Mouse (Mus musculus): ENCODE data around the gene Wfdc21. TPM values are rescaled to one million over a fixed set of nuclear protein-coding genes. Genes with fewer than 3 reads are reported as not detected.
A peak's percentile ranks its signal among the peaks of the same experiment; 100 is the strongest.

Gene Wfdc21
- polyA plus RNA-seq, 1 experiment from 2014 or later, result 1.7 TPM

DNA sequence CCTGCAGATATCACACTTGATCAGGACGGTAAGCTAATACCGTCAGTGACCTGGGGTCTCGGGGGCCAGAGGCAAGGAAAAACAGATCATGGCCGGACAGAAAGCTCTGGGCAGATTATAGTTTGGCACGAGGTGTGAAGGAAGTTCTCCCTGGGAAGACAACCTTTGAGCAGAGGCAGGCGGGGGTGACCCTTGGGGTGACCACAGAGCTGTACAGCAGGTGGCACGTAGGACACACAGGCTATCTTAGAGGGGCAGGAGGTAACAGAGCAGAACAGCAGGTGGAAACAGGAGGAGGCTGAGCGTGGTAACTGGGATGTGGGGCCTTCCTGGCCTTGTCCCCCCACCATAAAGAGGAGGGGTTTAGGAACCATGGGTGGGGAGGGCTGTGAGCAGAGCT is 41.6 kb downstream of the Wfdc21 start:
- Histone ChIP-seq H3K27ac (no peak overlapping the region), H3K9ac (no peak overlapping the region), H3K4me1 (peaks cover 9% of the 10 kb centered on the region; the same call in 1 of the 2 replicates), H3K9me3 (no peaks in the 10 kb centered on the region), H3K4me3 (no peak overlapping the region), H3K4me2 (no peak overlapping the region), H3K27me3 (no peaks in the 10 kb centered on the region), H3K36me3 (peaks cover 3% of the 10 kb centered on the region; the same call in 1 of the 2 replicates)
- ATAC-seq (ENCODE audit: borderline replicate concordance, extremely low read depth, low FRiP score, low TSS enrichment), result no peak
- 73% methylated on average over 8 of the region's 8 CpGs for WGBS

DNA sequence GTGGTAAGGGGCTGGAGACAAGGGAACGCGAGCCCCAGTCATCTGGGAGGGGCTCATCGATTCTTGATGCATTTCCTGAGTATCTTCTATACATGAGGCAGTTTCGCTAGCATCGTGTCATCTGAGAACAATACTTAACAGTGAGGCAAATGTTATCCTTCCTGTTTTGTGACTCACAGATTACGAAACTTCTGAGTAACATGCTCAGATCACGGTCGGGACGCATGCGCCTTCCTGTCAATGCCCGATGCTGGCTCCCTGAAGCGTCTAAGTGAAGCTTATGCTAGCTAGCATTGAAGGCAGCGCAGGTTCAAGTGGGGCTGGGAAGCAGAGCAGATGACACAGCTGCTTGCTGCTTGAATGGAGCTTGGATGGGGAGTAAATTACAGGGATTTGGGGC is 42.5 kb downstream of the Wfdc21 start:
- Histone ChIP-seq H3K4me1 (peaks cover 9% of the 10 kb centered on the region; the same call in 1 of the 2 replicates), H3K4me3 (no peak overlapping the region), H3K27ac (no peak overlapping the region), H3K9ac (no peak overlapping the region), H3K27me3 (no peaks in the 10 kb centered on the region), H3K9me3 (no peaks in the 10 kb centered on the region), H3K36me3 (no peaks in the 10 kb centered on the region), H3K4me2 (peak overlapping the region; percentile 1; the same call in 1 of the 2 replicates)
- no peak for ATAC-seq (ENCODE audit: borderline replicate concordance, extremely low read depth, low FRiP score, low TSS enrichment)
- WGBS, result 48% methylated on average over 13 of the region's 13 CpGs

DNA sequence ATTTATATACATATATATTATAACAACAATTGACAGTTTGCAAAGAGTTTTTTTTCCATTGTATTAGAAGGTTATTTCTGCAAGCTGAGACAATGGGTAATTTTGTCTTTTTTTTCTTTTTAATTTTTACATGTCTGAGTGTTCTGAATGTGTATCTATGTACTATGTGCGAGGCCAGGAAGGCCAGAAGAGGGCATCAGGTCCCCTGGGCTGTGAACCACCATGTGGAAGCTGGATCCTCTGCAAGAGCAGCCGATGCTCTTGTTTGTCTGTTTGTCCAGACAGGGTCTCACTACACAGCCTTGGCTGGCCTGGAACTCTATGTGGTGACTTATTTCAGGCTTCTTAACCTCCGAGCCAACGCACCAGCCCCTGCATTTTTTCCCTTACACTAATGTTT is 44.4 kb downstream of the Wfdc21 start:
- Histone ChIP-seq H3K4me3 (no peak overlapping the region), H3K27me3 (no peaks in the 10 kb centered on the region), H3K4me1 (peaks cover 11% of the 10 kb centered on the region; the same call in 1 of the 2 replicates), H3K36me3 (no peaks in the 10 kb centered on the region), H3K27ac (no peak overlapping the region), H3K9me3 (no peaks in the 10 kb centered on the region), H3K9ac (no peak overlapping the region), H3K4me2 (no peak overlapping the region)
- ATAC-seq (ENCODE audit: borderline replicate concordance, extremely low read depth, low FRiP score, low TSS enrichment), result no peak
- WGBS, result 45% methylated on average over 4 of the region's 4 CpGs

GRCm38 (mm10) chr11:83792316-83792914 is 45.7 kb downstream of the Wfdc21 start:
- 56% methylated on average over 12 of the region's 12 CpGs for WGBS
- H3K9me3 ChIP-seq, result no peaks in the 10 kb centered on the region
- H3K36me3 ChIP-seq, result no peaks in the 10 kb centered on the region
- ATAC-seq (ENCODE audit: borderline replicate concordance, extremely low read depth, low FRiP score, low TSS enrichment), result no peak
- H3K4me3 ChIP-seq, result no peak overlapping the region
- no peak overlapping the region for H3K4me2 ChIP-seq
- H3K4me1 ChIP-seq, result 0 out of 2 replicates have a peak, but pooled peaks cover 3% of the 10 kb centered on the region
- H3K9ac ChIP-seq, result no peak overlapping the region
- H3K27me3 ChIP-seq, result no peaks in the 10 kb centered on the region
- no peak overlapping the region for H3K27ac ChIP-seq

DNA sequence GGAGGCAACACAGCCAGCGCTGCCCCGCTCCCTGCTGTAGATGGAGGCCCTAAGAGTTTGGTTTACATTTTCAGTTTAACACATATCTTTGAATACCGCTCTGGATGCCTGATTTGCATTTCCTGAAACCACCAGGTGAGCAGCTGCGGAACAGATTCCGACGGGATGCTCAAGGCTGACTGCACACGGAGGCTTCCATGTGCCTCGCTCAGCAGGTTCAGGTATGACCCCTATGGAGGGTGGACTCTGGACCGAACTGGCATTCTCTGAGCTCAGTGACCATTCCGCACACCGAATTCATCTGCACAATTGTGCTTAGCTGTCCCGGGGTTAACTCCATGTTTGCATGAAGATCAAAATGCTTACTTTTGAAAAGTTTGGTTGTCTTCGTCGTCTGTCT is 46.5 kb downstream of the Wfdc21 start:
- Histone ChIP-seq H3K9me3 (no peaks in the 10 kb centered on the region), H3K36me3 (no peaks in the 10 kb centered on the region), H3K4me3 (no peak overlapping the region), H3K27ac (no peak overlapping the region), H3K4me1 (0 out of 2 replicates have a peak, but pooled peaks cover 3% of the 10 kb centered on the region), H3K4me2 (no peak overlapping the region), H3K27me3 (no peaks in the 10 kb centered on the region), H3K9ac (no peak overlapping the region)
- ATAC-seq (ENCODE audit: borderline replicate concordance, extremely low read depth, low FRiP score, low TSS enrichment), result no peak
- WGBS, result 81% methylated on average over 14 of the region's 14 CpGs

- 51% methylated on average over 6 of the region's 6 CpGs for WGBS
- Histone ChIP-seq H3K36me3 (no peaks in the 10 kb centered on the region), H3K4me3 (no peak overlapping the region), H3K9ac (no peak overlapping the region), H3K27me3 (no peaks in the 10 kb centered on the region), H3K4me1 (0 out of 2 replicates have a peak, but pooled peaks cover 3% of the 10 kb centered on the region), H3K9me3 (no peaks in the 10 kb centered on the region), H3K4me2 (no peak overlapping the region), H3K27ac (no peak overlapping the region)
- ATAC-seq (ENCODE audit: borderline replicate concordance, extremely low read depth, low FRiP score, low TSS enrichment), result no peak
These were observed 49.4 kb downstream of the Wfdc21 start for GRCm38 (mm10) chr11:83796112-83796511.

- Histone ChIP-seq H3K4me1 (0 out of 2 replicates have a peak, but pooled peaks cover 3% of the 10 kb centered on the region), H3K9ac (no peak overlapping the region), H3K4me3 (no peak overlapping the region), H3K27ac (no peak overlapping the region), H3K4me2 (no peak overlapping the region), H3K9me3 (no peaks in the 10 kb centered on the region), H3K27me3 (no peaks in the 10 kb centered on the region), H3K36me3 (no peaks in the 10 kb centered on the region)
- no peak for ATAC-seq (ENCODE audit: borderline replicate concordance, extremely low read depth, low FRiP score, low TSS enrichment)
- 71% methylated on average over 10 of the region's 10 CpGs for WGBS
These were observed 50.4 kb downstream of the Wfdc21 start for GRCm38 (mm10) chr11:83796980-83797608.

GRCm38 (mm10) chr11:83799871-83800430 is 53.2 kb downstream of the Wfdc21 start:
- no peak for ATAC-seq (ENCODE audit: borderline replicate concordance, extremely low read depth, low FRiP score, low TSS enrichment)
- Histone ChIP-seq H3K9ac (no peak overlapping the region), H3K4me2 (no peak overlapping the region), H3K27ac (no peak overlapping the region), H3K4me1 (0 out of 2 replicates have a peak, but pooled peaks cover 3% of the 10 kb centered on the region), H3K9me3 (no peaks in the 10 kb centered on the region), H3K36me3 (no peaks in the 10 kb centered on the region), H3K4me3 (no peak overlapping the region), H3K27me3 (no peaks in the 10 kb centered on the region)
- 65% methylated on average over 12 of the region's 12 CpGs for WGBS

GRCm38 (mm10) chr11:83802166-83802565 is 55.4 kb downstream of the Wfdc21 start:
- Histone ChIP-seq H3K4me1 (no peaks in the 10 kb centered on the region), H3K4me3 (no peak overlapping the region), H3K27me3 (no peaks in the 10 kb centered on the region), H3K9ac (no peak overlapping the region), H3K27ac (no peak overlapping the region), H3K36me3 (no peaks in the 10 kb centered on the region), H3K9me3 (no peaks in the 10 kb centered on the region), H3K4me2 (no peak overlapping the region)
- no peak for ATAC-seq (ENCODE audit: borderline replicate concordance, extremely low read depth, low FRiP score, low TSS enrichment)
- WGBS, result 66% methylated on average over 8 of the region's 8 CpGs

Other genes with a start within 250 kb of the Wfdc21 start
- not detected in 2 replicates for gene Heatr9, start 224.8 kb upstream of the Wfdc21 start, polyA plus RNA-seq (2015; fragmentation: Nextera tagmentation; extraction: Ambion mirVana)
- gene Ccl5, start 216.4 kb upstream of the Wfdc21 start, polyA plus RNA-seq (2015; fragmentation: Nextera tagmentation; extraction: Ambion mirVana), result 0.82 TPM in 1 of 2 replicates, not detected in the other
- gene Ccl9, start 168.3 kb upstream of the Wfdc21 start, polyA plus RNA-seq (2015; fragmentation: Nextera tagmentation; extraction: Ambion mirVana), result 4.9 and 5.4 TPM in 2 replicates
- gene Ccl6, start 153.9 kb upstream of the Wfdc21 start, polyA plus RNA-seq (2015; fragmentation: Nextera tagmentation; extraction: Ambion mirVana), result 8.1 and 9.2 TPM in 2 replicates
- gene Rpl9-ps1, start 101.3 kb upstream of the Wfdc21 start, polyA plus RNA-seq (2015; fragmentation: Nextera tagmentation; extraction: Ambion mirVana), result not detected in 2 replicates
- 1.1 and 1.2 TPM in 2 replicates for gene Ccl3, start 97.6 kb upstream of the Wfdc21 start, polyA plus RNA-seq (2015; fragmentation: Nextera tagmentation; extraction: Ambion mirVana)
- 0.56 TPM in 1 of 2 replicates, not detected in the other for gene Ccl4, start 84.4 kb upstream of the Wfdc21 start, polyA plus RNA-seq (2015; fragmentation: Nextera tagmentation; extraction: Ambion mirVana)
- 1.8 and 2.1 TPM in 2 replicates for gene Wfdc17, start 42.9 kb upstream of the Wfdc21 start, polyA plus RNA-seq (2015; fragmentation: Nextera tagmentation; extraction: Ambion mirVana)
- gene Wfdc18, start 37.9 kb upstream of the Wfdc21 start, polyA plus RNA-seq (2015; fragmentation: Nextera tagmentation; extraction: Ambion mirVana), result 1.4 and 2.4 TPM in 2 replicates
- gene Heatr6, start 6.8 kb downstream of the Wfdc21 start, polyA plus RNA-seq (2015; fragmentation: Nextera tagmentation; extraction: Ambion mirVana), result 21.0 and 23.2 TPM in 2 replicates
- 8.3 and 9.5 TPM in 2 replicates for gene Hnf1b, start 103.1 kb downstream of the Wfdc21 start, polyA plus RNA-seq (2015; fragmentation: Nextera tagmentation; extraction: Ambion mirVana)
- gene Ddx52, start 195.1 kb downstream of the Wfdc21 start, polyA plus RNA-seq (2015; fragmentation: Nextera tagmentation; extraction: Ambion mirVana), result 33.3 and 37.5 TPM in 2 replicates
- 9.5 and 11.3 TPM in 2 replicates for gene Synrg, start 217.5 kb downstream of the Wfdc21 start, polyA plus RNA-seq (2015; fragmentation: Nextera tagmentation; extraction: Ambion mirVana)

Data from lung, embryonic 15.5 days (tissue).